Mouse (Mus musculus) lung, embryonic 16.5 days (tissue): ENCODE data around the gene Cacng8. TPM values are rescaled to one million over a fixed set of nuclear protein-coding genes. Genes with fewer than 3 reads are reported as not detected.

Experiments
- ATAC-seq: fragments of 200-750 bp; cut with Nextera tagmentation; 2 replicates; pipeline ENCODE4 v1.8.0; 2017; ENCODE audit warnings: low read depth, mild to moderate bottlenecking, moderate library complexity
- H3K27ac ChIP-seq: fragments of 300-500 bp; sonication (generic); 2 replicates; pipeline ENCODE4 v1.5.1; 2014; ENCODE audit warnings: mild to moderate bottlenecking, control low read depth, low read length
- H3K27me3 ChIP-seq: fragments of 300-500 bp; sonication (generic); 2 replicates; pipeline ENCODE4 v1.6.1; 2014; ENCODE audit warnings: low read depth, low read length, mixed read lengths; ENCODE audit not compliant: control insufficient read depth, insufficient read depth
- H3K36me3 ChIP-seq: fragments of 300-500 bp; sonication (generic); 2 replicates; pipeline ENCODE4 v1.6.1; 2014; ENCODE audit warnings: low read length; ENCODE audit not compliant: control insufficient read depth, insufficient read depth
- H3K4me1 ChIP-seq: fragments of 300-500 bp; sonication (generic); replicated peaks from 2 replicates; pipeline ENCODE4 v1.6.1; 2014; ENCODE audit warnings: low read length, mixed read lengths; ENCODE audit not compliant: control insufficient read depth, insufficient read depth
- H3K4me2 ChIP-seq: fragments of 300-500 bp; sonication (generic); 2 replicates; pipeline ENCODE4 v1.6.1; 2014; ENCODE audit warnings: low read depth, low read length, control low read depth
- H3K4me3 ChIP-seq: fragments of 300-500 bp; sonication (generic); 2 replicates; pipeline ENCODE4 v1.5.1; 2014; ENCODE audit warnings: mild to moderate bottlenecking, low read length, control low read depth
- H3K9ac ChIP-seq: fragments of 300-500 bp; sonication (generic); 2 replicates; pipeline ENCODE4 v1.6.1; 2014; ENCODE audit warnings: low read length, control low read depth
- H3K9me3 ChIP-seq: fragments of 300-500 bp; sonication (generic); 2 replicates; pipeline ENCODE4 v1.6.1; 2016; ENCODE audit warnings: low read length; ENCODE audit not compliant: control insufficient read depth
- WGBS: fragments of 180-500 bp; shearing (Covaris S2); extraction: QIAGEN DNeasy Blood & Tissue Kit; methylation state at CpG from one replicate; pipeline ENCODE4 v1.1.7; 2014; 5-methylcytosine and 5-hydroxymethylcytosine counted together
- polyA plus RNA-seq: library from polyadenylated mRNA; unstranded; fragments of >200 nt; fragmentation: Nextera tagmentation; extraction: Ambion mirVana; gene quantifications from 2 replicates; pipeline ENCODE4 v1.2.1, GENCODE M21; 2015

Cacng8 gene
- polyA plus RNA-seq, 1 experiment from 2014 or later: 0.73 TPM

- Histone ChIP-seq H3K36me3 (no peaks in the 10 kb centered on the region), H3K9me3 (no peaks in the 10 kb centered on the region), H3K4me1 (peaks cover 3% of the 10 kb centered on the region; the same call in 1 of the 2 replicates), H3K27ac (no peak overlapping the region), H3K4me2 (no peak overlapping the region), H3K9ac (no peak overlapping the region), H3K27me3 (peaks cover 61% of the 10 kb centered on the region), H3K4me3 (no peak overlapping the region)
- ATAC-seq: no peak
- WGBS: 35% methylated on average over 5 of the region's 5 CpGs
Observed at GRCm38 (mm10) chr7:3420466-3420865, 30.0 kb downstream of the Cacng8 start.

GRCm38 (mm10) chr7:3421297-3421696, 30.8 kb downstream of the Cacng8 start:
- H3K36me3 ChIP-seq: no peaks in the 10 kb centered on the region
- no peak overlapping the region for H3K4me3 ChIP-seq
- no peak overlapping the region for H3K9ac ChIP-seq
- peaks cover 56% of the 10 kb centered on the region for H3K27me3 ChIP-seq
- no peaks in the 10 kb centered on the region for H3K9me3 ChIP-seq
- ATAC-seq: no peak
- no peaks in the 10 kb centered on the region for H3K4me1 ChIP-seq
- WGBS: 70% methylated on average over 3 of the region's 3 CpGs
- H3K4me2 ChIP-seq: no peak overlapping the region
- H3K27ac ChIP-seq: no peak overlapping the region

GRCm38 (mm10) chr7:3422051-3422450, 31.6 kb downstream of the Cacng8 start:
- H3K9me3 ChIP-seq: no peaks in the 10 kb centered on the region
- no peaks in the 10 kb centered on the region for H3K36me3 ChIP-seq
- peaks cover 50% of the 10 kb centered on the region for H3K27me3 ChIP-seq
- H3K4me3 ChIP-seq: no peak overlapping the region
- no peak overlapping the region for H3K27ac ChIP-seq
- H3K4me2 ChIP-seq: no peak overlapping the region
- no peaks in the 10 kb centered on the region for H3K4me1 ChIP-seq
- no peak overlapping the region for H3K9ac ChIP-seq
- ATAC-seq: no peak
- WGBS: 34% methylated on average over 7 of the region's 7 CpGs

- Histone ChIP-seq H3K9me3 (no peaks in the 10 kb centered on the region), H3K27ac (no peak overlapping the region), H3K4me1 (no peaks in the 10 kb centered on the region), H3K27me3 (peaks cover 40% of the 10 kb centered on the region), H3K4me2 (peak overlapping the region; percentile 32; the same call in 1 of the 2 replicates), H3K36me3 (no peaks in the 10 kb centered on the region), H3K9ac (no peak overlapping the region), H3K4me3 (0 out of 2 replicates have a peak overlapping the region, but pooled peaks have one; percentile 5)
- 2% methylated on average over 30 of the region's 30 CpGs for WGBS
- ATAC-seq: 0 out of 2 replicates have a peak, but pooled peaks have one; percentile 28
Observed at GRCm38 (mm10) chr7:3423430-3423829, 32.9 kb downstream of the Cacng8 start.

GRCm38 (mm10) chr7:3423895-3424294, 33.4 kb downstream of the Cacng8 start, which contains the start of gene Cacng6:
Cacng6 (plus strand) TSS chr7:3424195.
- WGBS: 33% methylated on average over 4 of the region's 4 CpGs
- no peak for ATAC-seq
- Histone ChIP-seq H3K4me2 (peak within 1 kb of the TSS; percentile 32; the same call in 1 of the 2 replicates), H3K4me3 (0 out of 2 replicates have a peak within 1 kb of the TSS, but pooled peaks have one; percentile 5), H3K9me3 (no peaks in the 10 kb centered on the region), H3K9ac (no peak within 1 kb of the TSS), H3K4me1 (no peaks in the 10 kb centered on the region), H3K27ac (no peak within 1 kb of the TSS), H3K27me3 (peaks cover 39% of the 10 kb centered on the region), H3K36me3 (no peaks in the 10 kb centered on the region)

GRCm38 (mm10) chr7:3425141-3425540, 34.7 kb downstream of the Cacng8 start:
- no peak for ATAC-seq
- H3K9ac ChIP-seq: no peak overlapping the region
- 84% methylated on average over 5 of the region's 5 CpGs for WGBS
- H3K4me3 ChIP-seq: no peak overlapping the region
- H3K4me2 ChIP-seq: no peak overlapping the region
- H3K36me3 ChIP-seq: no peaks in the 10 kb centered on the region
- no peak overlapping the region for H3K27ac ChIP-seq
- no peaks in the 10 kb centered on the region for H3K9me3 ChIP-seq
- H3K4me1 ChIP-seq: no peaks in the 10 kb centered on the region
- peaks cover 39% of the 10 kb centered on the region for H3K27me3 ChIP-seq

GRCm38 (mm10) chr7:3430161-3430560, 39.7 kb downstream of the Cacng8 start:
- 65% methylated on average over 6 of the region's 6 CpGs for WGBS
- H3K4me2 ChIP-seq: no peak overlapping the region
- H3K4me1 ChIP-seq: no peaks in the 10 kb centered on the region
- no peaks in the 10 kb centered on the region for H3K36me3 ChIP-seq
- no peak overlapping the region for H3K4me3 ChIP-seq
- H3K27me3 ChIP-seq: peaks cover 3% of the 10 kb centered on the region; the same call in 1 of the 2 replicates
- H3K27ac ChIP-seq: no peak overlapping the region
- no peak for ATAC-seq
- H3K9me3 ChIP-seq: no peaks in the 10 kb centered on the region
- no peak overlapping the region for H3K9ac ChIP-seq

- no peaks in the 10 kb centered on the region for H3K27me3 ChIP-seq
- H3K9me3 ChIP-seq: no peaks in the 10 kb centered on the region
- no peaks in the 10 kb centered on the region for H3K4me1 ChIP-seq
- ATAC-seq: no peak
- no peak overlapping the region for H3K4me3 ChIP-seq
- H3K9ac ChIP-seq: no peak overlapping the region
- no peaks in the 10 kb centered on the region for H3K36me3 ChIP-seq
- WGBS: 89% methylated on average over 1 of the region's 1 CpGs
- no peak overlapping the region for H3K4me2 ChIP-seq
- no peak overlapping the region for H3K27ac ChIP-seq
Observed at GRCm38 (mm10) chr7:3432066-3432465, 41.6 kb downstream of the Cacng8 start.

- Histone ChIP-seq H3K4me3 (no peak overlapping the region), H3K27ac (no peak overlapping the region), H3K9ac (no peak overlapping the region), H3K27me3 (no peaks in the 10 kb centered on the region), H3K4me1 (no peaks in the 10 kb centered on the region), H3K4me2 (no peak overlapping the region), H3K9me3 (no peaks in the 10 kb centered on the region), H3K36me3 (no peaks in the 10 kb centered on the region)
- peak; percentile 34; the same call in 1 of the 2 replicates for ATAC-seq
- 23% methylated on average over 5 of the region's 5 CpGs for WGBS
Observed at GRCm38 (mm10) chr7:3437941-3438340, 47.5 kb downstream of the Cacng8 start.

GRCm38 (mm10) chr7:3439984-3440383, 49.5 kb downstream of the Cacng8 start:
- Histone ChIP-seq H3K27me3 (no peaks in the 10 kb centered on the region), H3K9ac (no peak overlapping the region), H3K36me3 (no peaks in the 10 kb centered on the region), H3K4me2 (no peak overlapping the region), H3K27ac (no peak overlapping the region), H3K9me3 (no peaks in the 10 kb centered on the region), H3K4me1 (no peaks in the 10 kb centered on the region), H3K4me3 (no peak overlapping the region)
- ATAC-seq: no peak
- WGBS: 78% methylated on average over 9 of the region's 11 CpGs
